Mouse (Mus musculus) stomach, embryonic 16.5 days (tissue): ENCODE measurements around the gene Mpnd. TPM values are rescaled to one million over a fixed set of nuclear protein-coding genes. Genes with fewer than 3 reads are reported as not detected.

Source experiments
- ATAC-seq: fragments of 200-750 bp; cut with Nextera tagmentation; 2 replicates; pipeline ENCODE4 v1.8.0; 2017; ENCODE audit warnings: moderate number of reproducible peaks, moderate TSS enrichment; ENCODE audit not compliant: insufficient read depth, low FRiP score
- H3K27ac ChIP-seq: fragments of 300-500 bp; sonication (generic); 2 replicates; pipeline ENCODE4 v1.5.1; 2014; ENCODE audit warnings: low read length
- H3K27me3 ChIP-seq: fragments of 300-500 bp; sonication (generic); 2 replicates; pipeline ENCODE4 v1.6.1; 2014; ENCODE audit warnings: low read length, control low read depth, mixed read lengths; ENCODE audit not compliant: control insufficient read depth, insufficient read depth
- H3K36me3 ChIP-seq: fragments of 300-500 bp; sonication (generic); 2 replicates; pipeline ENCODE4 v1.6.1; 2014; ENCODE audit warnings: low read length; ENCODE audit not compliant: control insufficient read depth, insufficient read depth
- H3K4me1 ChIP-seq: fragments of 300-500 bp; sonication (generic); 2 replicates; pipeline ENCODE4 v1.6.1; 2014; ENCODE audit warnings: low read length, control low read depth, mixed read lengths; ENCODE audit not compliant: control insufficient read depth, insufficient read depth
- H3K4me2 ChIP-seq: fragments of 300-500 bp; sonication (generic); 2 replicates; pipeline ENCODE4 v1.6.1; 2014; ENCODE audit warnings: low read depth, low read length, mixed read lengths
- H3K4me3 ChIP-seq: fragments of 300-500 bp; sonication (generic); replicated peaks from 2 replicates; pipeline ENCODE4 v1.5.1; 2014; ENCODE audit warnings: mild to moderate bottlenecking, low read length
- H3K9ac ChIP-seq: fragments of 300-500 bp; sonication (generic); 2 replicates; pipeline ENCODE4 v1.6.1; 2014; ENCODE audit warnings: low read length
- H3K9me3 ChIP-seq: fragments of 300-500 bp; sonication (generic); replicated peaks from 2 replicates; pipeline ENCODE4 v1.6.1; 2016; ENCODE audit warnings: low read length, control low read depth; ENCODE audit not compliant: control insufficient read depth
- WGBS: fragments of 180-500 bp; shearing (Covaris S2); extraction: QIAGEN DNeasy Blood & Tissue Kit; methylation state at CpG from one replicate; pipeline ENCODE4 v1.1.7; 2014; 5-methylcytosine and 5-hydroxymethylcytosine counted together
- polyA plus RNA-seq: library from polyadenylated mRNA; unstranded; fragments of >200 nt; fragmentation: Nextera tagmentation; extraction: Ambion mirVana; gene quantifications from 2 replicates; pipeline ENCODE4 v1.2.1, GENCODE M21; 2015

The Mpnd gene
- polyA plus RNA-seq, 1 experiment from 2014 or later: 60.7 TPM

DNA sequence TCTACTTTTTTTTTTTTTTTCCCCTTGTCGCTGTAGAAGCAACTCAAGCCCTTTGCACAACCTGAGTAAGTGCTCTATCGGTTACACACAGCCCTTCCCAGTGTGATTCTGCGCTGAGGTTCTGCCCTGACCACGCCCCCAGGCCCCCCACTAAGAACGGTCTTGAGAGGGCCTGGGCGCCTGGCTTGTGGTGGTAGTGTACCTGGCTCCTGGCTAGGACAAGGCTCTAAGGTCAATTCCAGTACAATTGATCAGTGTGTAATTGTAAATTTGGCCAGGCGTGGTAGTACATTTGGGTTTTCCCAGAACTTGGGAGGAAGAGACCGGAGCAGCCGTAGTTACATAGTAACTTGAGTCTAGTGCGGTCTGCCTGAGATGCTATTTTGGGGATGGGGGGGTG, 1.4 kb downstream of the Mpnd start:
- Histone ChIP-seq H3K4me1 (peaks cover 21% of the 10 kb centered on the region), H3K36me3 (peaks cover 8% of the 10 kb centered on the region), H3K9ac (no peak overlapping the region; the same call in 1 of the 2 replicates), H3K27ac (0 out of 2 replicates have a peak overlapping the region, but pooled peaks have one; percentile 96), H3K9me3 (no peaks in the 10 kb centered on the region), H3K27me3 (no peaks in the 10 kb centered on the region), H3K4me3 (no peak overlapping the region), H3K4me2 (no peak overlapping the region)
- WGBS: 50% methylated on average over 10 of the region's 10 CpGs
- no peak for ATAC-seq

DNA sequence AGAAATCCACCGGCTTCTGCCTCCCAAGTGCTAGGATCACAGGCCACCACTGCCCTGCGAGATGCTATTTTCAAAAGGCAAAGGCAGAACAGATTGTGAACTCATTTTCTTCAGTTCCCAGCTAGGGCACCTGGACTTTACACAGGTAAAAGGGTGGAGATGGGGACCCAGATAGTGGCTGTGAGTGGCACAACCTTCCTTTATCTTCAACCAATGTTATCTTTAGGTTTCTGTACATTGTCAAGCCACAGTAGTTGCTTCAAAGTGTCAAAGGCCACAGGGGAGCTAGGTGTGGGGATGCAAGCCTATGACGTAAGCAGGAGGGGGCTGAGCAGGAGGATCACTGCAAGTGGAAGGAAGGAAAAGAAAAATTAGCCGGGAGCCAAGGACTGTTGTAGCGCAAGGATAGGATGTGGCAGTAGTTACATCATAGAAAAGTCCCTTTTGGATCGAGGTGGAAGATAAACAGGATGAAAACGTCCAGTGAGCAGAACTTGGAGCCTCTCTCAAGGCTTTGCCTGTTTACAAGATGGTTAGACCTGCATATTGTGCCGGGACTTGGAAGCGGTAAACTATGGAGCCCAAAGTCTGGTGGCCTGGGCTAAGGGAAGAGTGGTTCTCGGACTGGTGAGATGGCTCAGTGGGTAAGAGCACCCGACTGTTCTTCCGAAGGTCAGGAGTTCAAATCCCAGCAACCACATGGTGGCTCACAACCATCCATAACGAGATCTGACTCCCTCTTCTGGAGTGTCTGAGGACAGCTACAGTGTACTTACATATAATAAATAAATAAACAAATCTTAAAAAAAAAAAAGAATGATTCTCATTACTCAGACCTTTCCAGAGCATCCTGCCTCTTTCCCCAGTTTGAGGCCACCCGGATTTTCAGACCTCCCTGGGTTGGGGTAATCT, 2.2 kb downstream of the Mpnd start:
- peak; percentile 2; the same call in 1 of the 2 replicates for ATAC-seq
- peaks cover 21% of the 10 kb centered on the region for H3K4me1 ChIP-seq
- H3K9ac ChIP-seq: peak overlapping the region; percentile 58
- peak overlapping the region; percentile 96 for H3K27ac ChIP-seq
- H3K9me3 ChIP-seq: no peaks in the 10 kb centered on the region
- peaks cover 11% of the 10 kb centered on the region for H3K36me3 ChIP-seq
- 22% methylated on average over 13 of the region's 14 CpGs for WGBS
- no peaks in the 10 kb centered on the region for H3K27me3 ChIP-seq
- H3K4me2 ChIP-seq: peak overlapping the region; percentile 100
- H3K4me3 ChIP-seq: peak overlapping the region; percentile 86

DNA sequence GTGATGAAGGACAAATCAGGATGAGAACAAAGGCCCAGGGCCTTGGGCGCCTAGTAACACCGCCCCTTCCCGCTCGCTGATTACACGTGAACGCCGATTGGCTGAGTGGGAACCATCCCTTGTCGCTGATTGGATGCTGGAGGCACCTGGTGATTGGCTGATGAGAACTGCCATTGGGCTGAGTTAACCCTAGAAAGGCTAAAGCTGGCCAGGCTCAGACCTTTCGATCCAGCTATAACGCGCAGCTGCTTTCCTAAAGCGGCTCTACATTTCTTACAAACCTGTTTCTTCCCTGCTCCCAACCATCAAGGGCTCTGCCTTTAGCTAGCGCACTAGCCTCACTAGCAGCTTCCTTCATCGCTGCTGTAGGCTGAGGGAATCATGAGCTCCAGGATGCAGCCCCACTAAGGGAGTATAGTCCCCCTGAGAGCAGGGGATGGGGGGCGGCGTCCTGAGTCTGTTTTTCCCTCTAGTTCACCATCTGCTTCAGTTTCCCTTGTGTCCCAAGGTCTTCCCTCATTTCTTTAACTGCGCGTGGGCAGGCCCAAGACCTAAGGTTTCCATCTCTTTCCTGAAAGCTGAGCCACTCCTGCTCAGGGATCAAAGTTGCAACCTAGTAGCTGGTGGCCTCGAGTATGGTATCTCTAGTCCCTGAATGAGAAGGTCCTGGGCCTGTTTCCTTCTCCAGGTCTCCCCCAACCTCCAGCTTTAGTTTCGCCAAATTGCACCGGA, 3.0 kb downstream of the Mpnd start:
- Histone ChIP-seq H3K4me2 (peak overlapping the region; percentile 100), H3K4me3 (peak overlapping the region; percentile 86), H3K9me3 (no peaks in the 10 kb centered on the region), H3K27me3 (no peaks in the 10 kb centered on the region), H3K36me3 (peaks cover 16% of the 10 kb centered on the region), H3K9ac (peak overlapping the region; percentile 82), H3K27ac (peak overlapping the region; percentile 96), H3K4me1 (peaks cover 21% of the 10 kb centered on the region)
- ATAC-seq: peak; percentile 92
- under 1% methylated on average over 21 of the region's 21 CpGs for WGBS

DNA sequence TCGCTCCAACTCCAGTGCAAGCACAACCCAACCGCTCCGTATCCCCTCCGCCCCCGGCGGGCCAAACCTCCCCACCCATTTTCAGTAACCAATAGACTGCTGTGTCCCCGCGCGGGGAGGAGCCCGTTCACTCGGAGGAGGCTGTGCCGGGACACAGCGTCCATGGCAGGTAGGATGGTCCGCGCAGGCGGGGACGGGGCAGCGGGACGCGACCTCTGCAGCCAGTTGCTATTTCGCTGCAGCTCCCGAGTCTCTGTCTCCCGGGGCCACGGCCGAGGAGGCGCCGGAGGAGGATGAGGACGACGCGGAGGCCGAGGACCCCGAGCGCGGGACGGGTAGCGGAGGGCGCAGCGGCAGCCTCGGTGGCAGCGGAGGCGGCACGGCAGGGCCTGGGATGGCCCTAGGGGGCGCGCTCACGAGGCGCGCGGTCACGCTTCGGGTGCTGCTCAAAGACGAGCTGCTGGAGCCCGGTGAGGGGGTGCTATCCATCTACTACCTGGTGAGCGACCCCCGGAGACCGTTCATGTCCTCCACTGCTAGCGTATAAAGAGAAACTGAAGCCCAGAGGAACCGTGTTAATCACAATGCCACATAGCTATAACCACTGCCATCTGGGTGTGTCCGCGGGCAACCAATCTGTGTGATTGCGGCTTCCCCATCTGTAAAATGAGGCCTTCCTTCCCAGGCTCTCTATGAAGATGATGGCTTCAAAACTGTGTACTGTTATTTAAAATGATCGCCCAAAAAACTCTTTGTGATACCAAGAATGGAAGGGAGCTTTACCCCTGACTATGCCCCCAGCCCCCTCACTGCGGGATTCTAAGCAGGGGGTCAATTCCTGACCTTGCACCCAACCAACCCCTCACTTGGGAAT, 3.8 kb downstream of the Mpnd start:
- Histone ChIP-seq H3K27ac (peak overlapping the region; percentile 96), H3K4me1 (peaks cover 21% of the 10 kb centered on the region), H3K9me3 (no peaks in the 10 kb centered on the region), H3K9ac (peak overlapping the region; percentile 82), H3K4me2 (peak overlapping the region; percentile 100), H3K4me3 (peak overlapping the region; percentile 86), H3K27me3 (no peaks in the 10 kb centered on the region), H3K36me3 (peaks cover 19% of the 10 kb centered on the region)
- peak; percentile 92 for ATAC-seq
- 1% methylated on average over 62 of the region's 62 CpGs for WGBS

DNA sequence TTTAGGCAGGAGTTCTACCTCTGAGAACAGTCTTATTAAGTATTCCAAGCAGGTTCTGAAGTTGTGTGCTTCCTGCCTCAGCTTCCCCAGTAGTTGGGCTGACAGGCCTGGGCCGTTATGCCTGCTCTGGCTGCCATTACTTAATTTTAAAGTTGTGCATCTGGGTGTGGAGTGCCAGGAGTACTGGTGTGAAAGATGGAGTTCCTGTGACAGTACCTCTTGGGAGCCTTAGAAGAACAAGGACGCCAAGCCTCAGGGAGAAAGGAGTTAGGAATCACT, 4.4 kb downstream of the Mpnd start:
- no peak for ATAC-seq
- H3K4me2 ChIP-seq: peak overlapping the region; percentile 100
- WGBS: 38% methylated on average over 2 of the region's 2 CpGs
- H3K9ac ChIP-seq: peak overlapping the region; percentile 82
- peaks cover 21% of the 10 kb centered on the region for H3K4me1 ChIP-seq
- peaks cover 19% of the 10 kb centered on the region for H3K36me3 ChIP-seq
- H3K27me3 ChIP-seq: no peaks in the 10 kb centered on the region
- no peak overlapping the region for H3K27ac ChIP-seq
- H3K9me3 ChIP-seq: no peaks in the 10 kb centered on the region
- peak overlapping the region; percentile 86 for H3K4me3 ChIP-seq

DNA sequence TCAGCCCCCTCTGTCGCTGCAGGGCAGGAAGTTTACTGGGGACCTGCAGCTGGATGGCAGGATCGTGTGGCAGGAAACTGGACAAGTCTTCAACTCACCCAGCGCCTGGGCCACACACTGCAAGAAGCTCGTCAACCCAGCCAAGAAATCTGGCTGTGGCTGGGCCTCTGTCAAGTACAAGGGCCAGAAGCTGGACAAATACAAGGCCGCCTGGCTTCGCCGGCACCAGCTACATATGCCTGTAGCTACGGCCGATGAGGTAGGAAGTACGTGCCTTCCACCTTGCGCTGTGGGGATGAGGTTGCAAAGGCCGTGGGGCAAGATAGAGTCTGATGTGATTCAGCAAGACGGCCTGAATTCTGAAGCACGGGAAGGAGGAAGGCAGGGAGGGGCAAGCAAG, 4.7 kb downstream of the Mpnd start:
- H3K9ac ChIP-seq: peak overlapping the region; percentile 82
- H3K27me3 ChIP-seq: no peaks in the 10 kb centered on the region
- ATAC-seq: no peak
- peaks cover 19% of the 10 kb centered on the region for H3K36me3 ChIP-seq
- no peak overlapping the region for H3K27ac ChIP-seq
- H3K4me3 ChIP-seq: peak overlapping the region; percentile 86
- no peaks in the 10 kb centered on the region for H3K9me3 ChIP-seq
- H3K4me2 ChIP-seq: peak overlapping the region; percentile 100
- peaks cover 21% of the 10 kb centered on the region for H3K4me1 ChIP-seq
- 62% methylated on average over 14 of the region's 14 CpGs for WGBS

DNA sequence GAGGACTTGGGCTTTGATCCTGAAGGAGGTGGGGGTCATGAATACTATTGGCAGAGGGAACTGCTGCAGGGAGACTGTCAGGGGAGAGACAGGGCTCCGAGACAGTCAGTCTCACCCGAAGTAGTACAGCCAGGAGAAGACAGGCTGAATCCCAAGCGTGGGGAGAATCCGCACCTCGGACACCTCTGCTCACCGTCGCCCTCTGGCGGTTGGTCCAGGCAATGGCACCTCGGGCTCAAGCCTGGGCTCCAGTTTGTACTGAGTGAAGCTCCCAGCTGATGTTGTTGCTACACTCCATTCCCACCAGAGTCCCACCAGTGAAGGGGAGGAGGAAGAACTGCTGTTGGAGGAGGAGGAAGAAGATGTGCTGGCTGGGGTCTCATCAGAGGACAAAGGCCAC, 5.2 kb downstream of the Mpnd start:
- peak overlapping the region; percentile 82 for H3K9ac ChIP-seq
- 16% methylated on average over 9 of the region's 9 CpGs for WGBS
- ATAC-seq: no peak
- H3K4me3 ChIP-seq: peak overlapping the region; percentile 86; the same call in 1 of the 2 replicates
- H3K4me1 ChIP-seq: peaks cover 21% of the 10 kb centered on the region
- no peaks in the 10 kb centered on the region for H3K9me3 ChIP-seq
- peaks cover 22% of the 10 kb centered on the region for H3K36me3 ChIP-seq
- H3K4me2 ChIP-seq: peak overlapping the region; percentile 100
- H3K27me3 ChIP-seq: no peaks in the 10 kb centered on the region
- H3K27ac ChIP-seq: no peak overlapping the region

DNA sequence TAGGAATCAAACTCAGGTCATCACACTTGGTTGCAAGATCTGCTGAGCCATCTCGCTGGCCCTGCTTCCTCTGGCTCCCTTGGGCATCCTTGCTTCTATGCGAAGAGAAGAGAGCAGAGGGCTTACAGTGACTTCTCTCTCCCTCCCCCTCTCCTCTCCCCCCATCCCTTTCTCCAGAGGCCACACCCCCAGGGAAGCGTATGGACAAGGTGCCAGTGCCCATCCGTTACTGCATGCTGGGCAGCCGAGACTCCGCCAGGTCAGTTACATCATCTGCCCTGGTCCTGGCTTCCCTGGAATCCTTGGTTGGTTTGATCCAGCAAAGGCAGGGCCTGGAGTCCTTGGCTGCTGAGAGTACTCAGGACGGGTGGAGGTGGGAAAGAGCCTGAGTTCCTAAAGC, 5.9 kb downstream of the Mpnd start:
- no peak for ATAC-seq
- 86% methylated on average over 7 of the region's 7 CpGs for WGBS
- Histone ChIP-seq H3K9ac (no peak overlapping the region), H3K4me2 (no peak overlapping the region), H3K4me3 (no peak overlapping the region), H3K27ac (no peak overlapping the region), H3K36me3 (peaks cover 29% of the 10 kb centered on the region), H3K9me3 (no peaks in the 10 kb centered on the region), H3K4me1 (peaks cover 21% of the 10 kb centered on the region), H3K27me3 (no peaks in the 10 kb centered on the region)
